Mouse (Mus musculus) thymus, adult 2 months (tissue): ENCODE data around the gene C1qtnf1.

Experiments used
- CTCF ChIP-seq: fragments of 200-500 bp; IDR thresholded peaks from 2 replicates; pipeline ENCODE4 v1.5.1; 2012; ENCODE audit warnings: mild to moderate bottlenecking, control low read depth, low read length, moderate library complexity, borderline replicate concordance; ENCODE audit not compliant: control insufficient read depth, poor library complexity, insufficient read depth; ENCODE audit errors: extremely low read depth
- POLR2A ChIP-seq: fragments of 200-500 bp; IDR thresholded peaks from 2 replicates; pipeline ENCODE4 v1.6.1; 2012; ENCODE audit warnings: mild to moderate bottlenecking, low read length, control low read depth, moderate library complexity; ENCODE audit not compliant: control insufficient read depth, poor library complexity, insufficient read depth; ENCODE audit errors: extremely low read depth

DNA sequence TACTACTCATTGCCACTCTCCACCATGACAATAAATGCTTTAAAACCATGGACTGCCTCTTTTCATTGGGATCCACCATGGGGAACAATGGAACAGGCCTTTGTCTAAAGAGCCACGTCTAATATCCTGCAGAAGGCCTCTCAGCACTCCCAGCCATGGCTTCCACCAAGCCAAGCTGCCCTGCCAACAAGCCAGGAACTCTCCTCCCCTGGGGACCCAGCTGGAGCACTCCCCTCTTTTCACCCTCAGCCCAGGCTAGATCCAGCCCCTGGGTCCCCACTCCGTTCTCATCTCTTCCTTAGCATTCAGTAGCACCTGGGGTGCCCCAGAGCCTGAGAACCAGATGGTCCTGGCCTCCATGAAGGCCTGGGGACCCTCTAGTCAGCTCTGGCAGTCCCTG is 25.0 kb downstream of the C1qtnf1 start:
- TF ChIP-seq CTCF (no peak), POLR2A (no peak)
